Mouse (Mus musculus) testis, adult 2 months (tissue): Measurements from ENCODE around the gene Flvcr2.

Experiments used
- CTCF ChIP-seq: fragments of 200-500 bp; IDR thresholded peaks from 2 replicates; pipeline ENCODE4 v1.5.1; 2012; ENCODE audit warnings: low read depth, mild to moderate bottlenecking, inconsistent platforms, low read length, moderate library complexity; ENCODE audit not compliant: control insufficient read depth, insufficient read depth, insufficient replicate concordance
- POLR2A ChIP-seq: fragments of 200-500 bp; IDR thresholded peaks from 2 replicates; pipeline ENCODE4 v1.6.1; 2012; ENCODE audit warnings: low read depth, mild to moderate bottlenecking, inconsistent platforms, low read length, moderate library complexity; ENCODE audit not compliant: control insufficient read depth

DNA sequence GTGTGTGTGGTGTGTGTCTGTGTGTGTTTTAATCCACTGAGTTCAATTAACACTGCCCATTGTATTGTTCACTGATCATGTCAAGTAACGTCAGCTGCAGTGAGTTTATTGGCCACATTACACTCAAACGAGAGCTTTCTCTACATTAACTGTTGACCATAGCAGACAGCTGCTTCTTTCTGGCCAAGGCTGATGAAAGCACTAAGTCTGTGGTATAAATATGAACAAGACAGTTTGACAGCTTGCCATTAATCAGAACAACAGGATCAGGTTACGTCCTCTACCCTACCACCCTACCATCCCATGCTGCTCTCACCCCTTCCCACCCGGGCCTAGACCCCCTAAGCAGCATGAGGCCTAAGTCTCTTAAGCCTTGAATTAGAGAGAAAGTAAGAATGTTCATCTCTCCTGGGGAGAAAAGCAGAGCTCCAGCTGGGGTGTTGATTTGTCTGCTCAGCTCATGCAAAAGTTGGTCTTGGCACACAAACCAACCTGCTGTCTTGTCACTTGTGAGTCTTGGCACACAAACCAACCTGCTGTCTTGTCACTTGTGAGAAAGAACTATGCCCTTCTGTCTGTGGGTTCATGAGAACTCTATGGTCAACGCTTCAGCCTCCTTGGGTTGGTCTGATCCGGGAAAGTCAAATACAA is 46.0 kb upstream of the Flvcr2 start:
- TF ChIP-seq CTCF (no peak), POLR2A (no peak)
